Mouse (Mus musculus) hindbrain, embryonic 16.5 days (tissue): ENCODE data around the gene Ccl3. TPM values are rescaled to one million over a fixed set of nuclear protein-coding genes. Genes with fewer than 3 reads are reported as not detected.

Experiments
- ATAC-seq: fragments of 200-750 bp; cut with Nextera tagmentation; 2 replicates; pipeline ENCODE4 v1.8.0; 2017; ENCODE audit warnings: moderate TSS enrichment, moderate library complexity
- H3K27ac ChIP-seq: fragments of 300-500 bp; sonication (generic); 2 replicates; pipeline ENCODE4 v1.5.1; 2014; ENCODE audit warnings: low read depth, mild to moderate bottlenecking, control low read depth, low read length, moderate library complexity
- H3K27me3 ChIP-seq: fragments of 300-500 bp; sonication (generic); replicated peaks from 2 replicates; pipeline ENCODE4 v1.6.1; 2014; ENCODE audit warnings: low read length; ENCODE audit not compliant: control insufficient read depth, insufficient read depth
- H3K36me3 ChIP-seq: fragments of 300-500 bp; sonication (generic); 2 replicates; pipeline ENCODE4 v1.6.1; 2014; ENCODE audit warnings: mild to moderate bottlenecking, low read length, moderate library complexity, mixed read lengths; ENCODE audit not compliant: control insufficient read depth, insufficient read depth
- H3K4me1 ChIP-seq: fragments of 300-500 bp; sonication (generic); 2 replicates; pipeline ENCODE4 v1.6.1; 2014; ENCODE audit warnings: low read depth, low read length; ENCODE audit not compliant: control insufficient read depth, insufficient read depth
- H3K4me2 ChIP-seq: fragments of 300-500 bp; sonication (generic); 2 replicates; pipeline ENCODE4 v1.6.1; 2014; ENCODE audit warnings: mild to moderate bottlenecking, low read length, control low read depth, moderate library complexity
- H3K4me3 ChIP-seq: fragments of 300-500 bp; sonication (generic); 2 replicates; pipeline ENCODE4 v1.5.1; 2014; ENCODE audit warnings: mild to moderate bottlenecking, low read length, control low read depth, moderate library complexity
- H3K9ac ChIP-seq: fragments of 300-500 bp; sonication (generic); 2 replicates; pipeline ENCODE4 v1.6.1; 2014; ENCODE audit warnings: low read depth, mild to moderate bottlenecking, control low read depth, low read length, moderate library complexity
- H3K9me3 ChIP-seq: fragments of 300-500 bp; sonication (generic); 2 replicates; pipeline ENCODE4 v1.6.1; 2014; ENCODE audit warnings: mild to moderate bottlenecking, low read length, moderate library complexity; ENCODE audit not compliant: control insufficient read depth
- WGBS: fragments of 180-500 bp; shearing (Covaris S2); extraction: QIAGEN DNeasy Blood & Tissue Kit; methylation state at CpG from one replicate; pipeline ENCODE4 v1.1.7; 2014; 5-methylcytosine and 5-hydroxymethylcytosine counted together
- polyA plus RNA-seq: library from polyadenylated mRNA; unstranded; fragments of >200 nt; fragmentation: Nextera tagmentation; extraction: Ambion mirVana; gene quantifications from 2 replicates; pipeline ENCODE4 v1.2.1, GENCODE M21; 2015

Gene Ccl3
- polyA plus RNA-seq, 1 experiment from 2014 or later, result 2.0 TPM

DNA sequence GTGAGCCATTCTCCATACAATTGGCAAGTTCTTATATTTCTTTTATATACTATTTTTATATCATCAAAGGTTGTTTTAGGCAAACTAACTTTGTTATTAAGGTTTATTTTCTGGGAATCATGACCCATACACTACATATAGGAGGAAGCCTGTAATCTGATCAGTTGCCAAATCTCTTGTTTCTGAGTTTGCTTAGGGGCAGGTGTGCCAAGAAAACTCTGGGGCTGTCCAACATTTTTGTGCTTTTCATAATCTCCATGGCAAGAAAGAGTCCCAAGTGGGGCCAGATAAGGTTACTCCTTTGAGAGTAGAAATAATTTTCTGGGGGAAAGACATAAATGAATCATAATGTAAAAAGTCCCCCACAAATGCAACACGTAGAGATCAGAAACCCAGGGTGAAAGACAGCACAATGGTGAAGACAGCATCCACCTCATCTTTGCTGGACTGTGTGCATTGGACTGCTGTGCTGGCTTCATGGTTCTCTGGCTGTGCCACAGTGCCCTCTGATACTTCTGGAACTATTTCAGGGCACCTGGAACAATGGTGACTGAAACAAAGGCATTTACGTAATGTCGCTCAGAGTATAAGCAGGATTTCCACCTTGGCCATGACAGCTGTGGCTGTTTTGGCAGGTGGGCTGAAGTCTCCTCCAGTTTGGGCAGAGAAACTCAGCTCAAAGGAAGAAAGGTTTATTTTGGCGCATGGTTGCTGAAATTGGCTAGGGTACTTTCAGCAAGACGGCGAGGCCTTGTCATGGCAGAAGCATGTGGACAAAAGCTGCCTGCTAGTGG is 2.6 kb downstream of the Ccl3 start:
- Histone ChIP-seq H3K4me3 (no peak overlapping the region), H3K27me3 (no peaks in the 10 kb centered on the region), H3K4me2 (no peak overlapping the region), H3K4me1 (no peaks in the 10 kb centered on the region), H3K36me3 (no peaks in the 10 kb centered on the region), H3K9me3 (no peaks in the 10 kb centered on the region), H3K27ac (no peak overlapping the region), H3K9ac (no peak overlapping the region)
- WGBS, result 86% methylated on average over 6 of the region's 6 CpGs
- no peak for ATAC-seq

DNA sequence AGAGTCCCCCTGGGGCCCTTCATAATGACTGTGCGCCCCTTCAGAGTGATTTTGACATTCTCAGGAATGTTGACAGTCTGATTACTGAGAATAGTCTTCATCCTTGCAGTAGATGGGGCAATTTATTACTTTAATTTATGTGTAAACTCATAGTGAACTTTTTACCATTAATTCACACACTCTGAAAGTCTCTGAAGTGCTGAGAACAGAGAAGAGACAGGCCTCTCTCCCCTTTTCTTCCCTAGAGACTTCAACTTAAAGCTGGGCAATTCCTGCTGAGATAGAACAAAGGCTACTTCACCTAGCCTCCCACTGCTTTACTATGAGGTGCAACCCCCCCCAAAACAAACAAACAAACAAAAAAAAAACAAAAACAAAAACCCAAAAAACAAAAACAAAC is 3.6 kb downstream of the Ccl3 start, which contains the start of gene Rpl9-ps1:
Rpl9-ps1 (minus strand) TSS at position 101 of the 400 bp plus-strand sequence.
- no peaks in the 10 kb centered on the region for H3K27me3 ChIP-seq
- H3K4me3 ChIP-seq, result no peak within 1 kb of the TSS
- no peaks in the 10 kb centered on the region for H3K36me3 ChIP-seq
- no peak for ATAC-seq
- H3K4me2 ChIP-seq, result no peak within 1 kb of the TSS
- no peaks in the 10 kb centered on the region for H3K4me1 ChIP-seq
- no peak within 1 kb of the TSS for H3K27ac ChIP-seq
- 89% methylated on average over 1 of the region's 1 CpGs for WGBS
- H3K9me3 ChIP-seq, result no peaks in the 10 kb centered on the region
- H3K9ac ChIP-seq, result no peak within 1 kb of the TSS

DNA sequence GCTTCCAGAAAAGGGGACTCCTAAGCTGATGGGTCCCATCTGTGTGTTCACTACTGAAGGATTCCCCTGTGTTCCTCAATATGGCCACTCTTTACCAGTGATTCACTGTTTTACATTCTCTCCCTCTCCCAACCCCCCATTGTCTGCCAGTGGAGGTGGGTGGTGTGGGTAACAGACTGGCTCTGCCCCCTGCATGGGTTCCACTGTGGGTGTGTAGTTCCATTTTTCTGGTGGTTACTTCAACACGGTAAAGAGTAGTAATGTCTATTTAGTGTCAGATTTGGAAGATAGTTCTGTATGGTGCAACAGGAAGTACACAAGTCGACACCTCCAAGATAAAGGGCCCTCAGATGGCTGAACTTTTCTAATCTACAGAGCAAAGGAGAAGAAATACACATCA is 7.9 kb downstream of the Ccl3 start:
- WGBS, result 88% methylated on average over 2 of the region's 2 CpGs
- H3K9ac ChIP-seq, result no peak overlapping the region
- H3K4me1 ChIP-seq, result no peaks in the 10 kb centered on the region
- H3K27me3 ChIP-seq, result no peaks in the 10 kb centered on the region
- H3K9me3 ChIP-seq, result no peaks in the 10 kb centered on the region
- H3K4me2 ChIP-seq, result no peak overlapping the region
- ATAC-seq, result no peak
- H3K4me3 ChIP-seq, result no peak overlapping the region
- H3K36me3 ChIP-seq, result no peaks in the 10 kb centered on the region
- H3K27ac ChIP-seq, result no peak overlapping the region

DNA sequence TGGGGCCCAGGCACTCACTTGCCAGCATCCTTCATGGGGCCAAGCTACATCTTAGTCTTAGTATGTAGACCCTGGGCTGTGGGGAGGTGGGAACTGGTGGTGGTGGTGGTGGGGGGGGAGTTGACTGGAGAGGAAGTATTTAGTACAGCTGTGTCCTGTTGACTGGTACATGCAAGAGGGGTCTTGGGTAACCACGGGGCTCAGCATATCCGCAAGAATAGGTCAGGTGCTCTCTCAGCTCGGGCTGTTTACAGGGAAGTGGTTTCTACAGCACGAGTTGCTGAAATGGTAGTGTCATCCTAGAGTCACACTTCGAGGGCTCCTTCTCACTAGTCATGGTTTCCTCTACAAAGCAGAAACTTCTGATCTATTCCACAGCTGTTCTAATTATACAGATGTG is 9.0 kb downstream of the Ccl3 start:
- H3K4me3 ChIP-seq, result no peak overlapping the region
- 79% methylated on average over 5 of the region's 5 CpGs for WGBS
- no peak overlapping the region for H3K27ac ChIP-seq
- H3K9ac ChIP-seq, result no peak overlapping the region
- no peaks in the 10 kb centered on the region for H3K4me1 ChIP-seq
- H3K9me3 ChIP-seq, result no peaks in the 10 kb centered on the region
- H3K4me2 ChIP-seq, result no peak overlapping the region
- H3K27me3 ChIP-seq, result no peaks in the 10 kb centered on the region
- no peak for ATAC-seq
- no peaks in the 10 kb centered on the region for H3K36me3 ChIP-seq

DNA sequence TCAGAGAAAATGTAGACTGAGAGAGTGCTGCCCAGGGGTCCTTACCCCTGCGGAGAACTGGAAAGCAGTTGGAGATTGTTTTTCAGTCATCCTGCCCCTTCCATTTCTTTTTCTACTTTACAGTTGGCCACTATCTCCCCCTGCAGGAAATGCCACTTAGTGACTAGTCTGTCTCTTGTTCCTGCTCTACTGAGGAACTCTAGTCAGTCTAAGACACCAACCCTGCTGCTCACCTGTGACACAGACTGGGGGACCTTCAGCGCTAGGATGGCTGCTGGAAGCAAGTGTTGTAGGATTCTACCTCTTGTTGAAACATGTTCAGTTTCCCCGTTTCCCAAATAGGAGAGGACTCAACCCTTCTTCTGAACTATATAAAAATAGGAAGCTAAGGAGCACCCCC is 9.6 kb downstream of the Ccl3 start:
- H3K27me3 ChIP-seq, result no peaks in the 10 kb centered on the region
- WGBS, result 65% methylated on average over 3 of the region's 3 CpGs
- no peak overlapping the region for H3K4me2 ChIP-seq
- no peak overlapping the region for H3K9ac ChIP-seq
- no peaks in the 10 kb centered on the region for H3K36me3 ChIP-seq
- no peaks in the 10 kb centered on the region for H3K4me1 ChIP-seq
- H3K27ac ChIP-seq, result no peak overlapping the region
- H3K4me3 ChIP-seq, result no peak overlapping the region
- no peak for ATAC-seq
- no peaks in the 10 kb centered on the region for H3K9me3 ChIP-seq

DNA sequence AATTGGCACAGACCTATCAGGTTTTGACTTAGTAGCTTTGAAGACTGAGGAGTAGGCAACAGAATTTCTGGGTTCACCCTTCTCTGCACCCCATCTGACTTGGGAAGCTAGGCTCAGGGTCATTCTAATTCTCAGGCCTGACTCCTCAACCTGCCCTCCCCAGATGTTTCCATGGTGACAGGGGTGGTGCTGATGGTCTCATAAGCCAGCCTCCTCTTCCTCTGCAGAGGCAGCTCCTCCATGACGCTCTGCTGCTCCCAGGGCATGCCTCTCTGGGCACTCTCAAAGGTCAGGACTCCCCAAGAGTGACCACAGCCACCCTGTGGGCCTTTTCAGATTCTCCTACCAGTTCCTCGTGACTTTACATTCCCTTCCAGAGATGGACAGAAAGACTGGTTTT is 10.2 kb downstream of the Ccl3 start:
- WGBS, result 41% methylated on average over 2 of the region's 2 CpGs
- Histone ChIP-seq H3K27me3 (no peaks in the 10 kb centered on the region), H3K36me3 (no peaks in the 10 kb centered on the region), H3K27ac (no peak overlapping the region), H3K4me3 (no peak overlapping the region), H3K4me2 (no peak overlapping the region), H3K9me3 (no peaks in the 10 kb centered on the region), H3K4me1 (no peaks in the 10 kb centered on the region), H3K9ac (no peak overlapping the region)
- no peak for ATAC-seq

DNA sequence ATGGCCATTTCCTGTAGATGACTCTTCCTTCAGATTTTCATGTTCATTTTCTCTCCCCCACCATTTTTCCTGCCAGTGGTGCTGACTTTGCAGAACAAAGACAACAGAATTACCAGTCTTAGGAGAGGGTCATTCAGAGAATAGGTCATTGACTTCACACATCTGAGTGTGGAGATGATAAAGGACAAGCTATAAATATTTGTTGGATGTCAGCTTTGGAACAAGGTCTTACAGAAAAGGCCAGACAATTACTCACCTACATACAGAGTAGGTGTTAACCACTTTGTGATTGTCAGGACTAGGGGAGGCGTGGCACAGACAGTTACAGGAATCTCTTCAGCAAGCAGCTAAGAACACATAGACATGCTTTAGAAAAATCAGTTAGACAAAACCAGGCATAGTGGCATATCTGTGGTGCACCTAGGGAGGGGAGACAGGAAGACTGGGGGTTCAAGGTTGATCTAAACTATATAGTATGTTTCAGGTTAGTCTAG is 12.4 kb downstream of the Ccl3 start:
- H3K4me1 ChIP-seq, result no peaks in the 10 kb centered on the region
- H3K27me3 ChIP-seq, result no peaks in the 10 kb centered on the region
- H3K36me3 ChIP-seq, result no peaks in the 10 kb centered on the region
- 92% methylated on average over 1 of the region's 1 CpGs for WGBS
- H3K9ac ChIP-seq, result no peak overlapping the region
- ATAC-seq, result no peak
- H3K9me3 ChIP-seq, result no peaks in the 10 kb centered on the region
- no peak overlapping the region for H3K4me3 ChIP-seq
- no peak overlapping the region for H3K4me2 ChIP-seq
- no peak overlapping the region for H3K27ac ChIP-seq

DNA sequence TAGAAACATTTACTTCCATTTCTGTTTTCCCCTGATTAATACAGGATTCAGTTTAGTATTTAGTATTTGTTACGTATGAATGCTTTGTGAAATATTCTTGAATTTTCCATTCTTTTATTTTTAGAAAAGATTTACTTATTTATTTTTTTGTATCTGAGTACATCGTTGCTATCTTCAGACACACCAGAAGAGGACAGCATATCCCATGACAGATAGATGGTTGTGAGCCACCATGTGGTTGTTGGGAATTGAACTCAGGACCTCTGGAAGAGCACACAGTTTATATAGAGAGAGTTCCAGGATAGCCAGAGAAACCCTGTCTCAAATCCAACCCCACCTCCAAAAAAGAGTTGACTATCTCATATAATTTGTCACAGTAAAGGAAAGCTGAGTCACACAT is 14.3 kb downstream of the Ccl3 start:
- H3K4me1 ChIP-seq, result no peaks in the 10 kb centered on the region
- H3K36me3 ChIP-seq, result no peaks in the 10 kb centered on the region
- WGBS, result 91% methylated on average over 2 of the region's 2 CpGs
- H3K9ac ChIP-seq, result no peak overlapping the region
- H3K27ac ChIP-seq, result no peak overlapping the region
- no peaks in the 10 kb centered on the region for H3K9me3 ChIP-seq
- H3K4me2 ChIP-seq, result no peak overlapping the region
- no peak for ATAC-seq
- H3K27me3 ChIP-seq, result no peaks in the 10 kb centered on the region
- H3K4me3 ChIP-seq, result no peak overlapping the region

DNA sequence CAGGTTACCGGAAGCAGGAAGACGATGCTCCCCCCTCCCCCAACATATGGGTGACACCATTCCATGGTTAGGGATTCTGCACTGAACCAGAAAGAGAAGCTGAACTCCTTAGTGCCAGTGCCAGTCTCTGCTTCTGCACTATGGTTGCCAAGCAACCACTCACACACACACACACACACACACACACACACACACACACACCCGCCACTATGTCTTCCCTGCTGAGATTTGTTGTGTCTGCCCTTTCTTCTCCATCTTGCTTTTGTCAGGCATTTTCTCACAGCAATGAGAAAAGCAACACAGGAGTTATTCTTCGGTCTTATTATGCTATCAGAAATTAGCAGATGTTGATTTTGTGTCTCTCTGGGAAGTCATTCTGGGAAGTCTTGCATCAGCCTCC is 14.7 kb downstream of the Ccl3 start:
- Histone ChIP-seq H3K4me1 (no peaks in the 10 kb centered on the region), H3K9me3 (no peaks in the 10 kb centered on the region), H3K27ac (no peak overlapping the region), H3K4me3 (no peak overlapping the region), H3K36me3 (no peaks in the 10 kb centered on the region), H3K4me2 (no peak overlapping the region), H3K9ac (no peak overlapping the region), H3K27me3 (no peaks in the 10 kb centered on the region)
- ATAC-seq, result no peak
- 19% methylated on average over 4 of the region's 4 CpGs for WGBS
